Mouse (Mus musculus) retina, embryonic 14.5 days (tissue): Measurements from ENCODE around the gene Zup1.
"Not testable (repeated sequence)": the region's sequence is repeated elsewhere in the genome, so short reads cannot be mapped to it uniquely, and the experiment has no call there.

Experiments used
- DNase-seq: peaks from one replicate; pipeline ENCODE4 v3.0.0-alpha.2; 2015; ENCODE audit warnings: low spot score

Gene Zup1

GRCm38 (mm10) chr10:33950803-33951583 is at the start of gene Zup1:
TSS of gene Zup1 (minus strand) at chr10:33951269.
- DNase-seq, result peak; percentile 89

GRCm38 (mm10) chr10:33998397-33998796 is 47.3 kb upstream of the Zup1 start:
- DNase-seq, result no peak

GRCm38 (mm10) chr10:33996686-33997085 is 45.6 kb upstream of the Zup1 start:
- not testable (repeated sequence) for DNase-seq

DNA sequence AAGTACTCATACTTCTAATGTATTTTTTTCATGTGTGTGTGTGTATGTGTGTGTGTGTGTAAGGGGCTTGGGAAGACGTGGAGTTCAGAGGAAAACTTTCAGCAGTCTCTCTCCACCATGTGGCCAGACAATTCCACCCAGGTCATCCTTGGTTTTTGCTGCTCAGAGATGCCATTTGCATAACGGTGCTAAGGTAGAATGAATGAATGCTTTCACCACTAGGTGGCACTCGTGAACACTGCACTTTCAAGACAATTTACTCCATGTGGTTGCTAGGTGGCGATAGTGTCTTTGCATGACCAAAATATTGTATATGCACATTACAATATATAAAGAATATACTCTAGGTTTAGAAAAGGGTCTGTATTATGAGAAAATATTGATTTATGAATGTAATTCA is 35.7 kb upstream of the Zup1 start:
- DNase-seq, result peak; percentile 89

- DNase-seq, result no peak
Observed at GRCm38 (mm10) chr10:33974781-33975494, 23.9 kb upstream of the Zup1 start.

DNA sequence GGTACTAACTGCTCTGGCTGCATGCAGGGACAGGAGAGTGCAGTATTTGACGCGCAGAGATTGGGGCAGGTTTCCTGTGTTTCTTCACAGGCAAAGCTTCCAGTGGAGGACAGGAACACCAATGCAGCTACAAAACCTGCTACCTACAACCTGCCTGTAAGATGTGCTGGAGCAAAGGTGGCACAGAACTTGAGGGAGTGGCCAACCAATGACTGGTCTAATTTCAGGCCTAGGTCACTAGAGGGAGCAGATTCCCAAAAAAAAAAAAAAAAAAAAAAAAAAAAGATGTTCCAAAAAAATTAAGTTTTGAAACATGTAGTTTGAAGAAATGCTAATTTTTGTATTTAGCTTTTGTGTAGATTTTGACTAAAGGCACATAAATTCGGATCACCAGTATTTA is 1.4 kb upstream of the Zup1 start:
- DNase-seq, result no peak

DNA sequence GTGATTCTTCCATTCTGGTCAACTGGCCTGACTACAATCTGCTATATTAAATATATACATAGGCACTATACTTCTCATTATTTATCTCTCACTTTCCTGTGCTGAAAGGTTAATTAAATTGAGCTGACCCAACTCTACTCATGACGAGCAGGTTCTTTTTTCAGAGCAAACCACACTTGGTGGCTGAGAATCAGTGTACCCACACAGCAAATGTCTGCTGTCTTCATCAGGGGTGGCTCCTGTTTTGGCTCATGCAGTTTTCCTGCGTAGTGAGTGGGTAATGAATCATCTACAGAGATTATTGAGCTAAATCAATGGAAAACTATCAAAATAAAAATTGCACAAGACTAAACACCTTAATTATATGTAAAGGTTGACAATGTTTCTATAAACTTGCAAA is 4.7 kb downstream of the Zup1 start:
- no peak for DNase-seq

DNA sequence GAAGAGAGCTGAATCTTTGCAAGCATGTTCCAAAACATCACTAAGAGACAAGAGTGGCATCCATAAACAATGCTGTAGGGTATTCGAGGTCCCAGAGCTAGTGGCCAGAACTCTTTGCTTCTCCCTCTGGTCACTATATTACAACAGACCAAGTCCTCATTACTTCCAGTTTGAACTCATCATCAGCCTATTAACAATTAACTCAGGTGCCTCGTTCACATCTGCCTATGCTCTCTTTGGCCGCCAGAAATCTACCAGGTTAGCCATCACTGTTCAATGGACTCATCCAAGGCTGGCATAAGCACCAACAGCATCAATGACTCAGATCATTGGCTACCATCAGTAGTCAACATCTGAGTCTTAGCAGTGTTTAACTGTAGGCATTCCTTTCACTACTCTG is 5.7 kb downstream of the Zup1 start:
- no peak for DNase-seq

DNA sequence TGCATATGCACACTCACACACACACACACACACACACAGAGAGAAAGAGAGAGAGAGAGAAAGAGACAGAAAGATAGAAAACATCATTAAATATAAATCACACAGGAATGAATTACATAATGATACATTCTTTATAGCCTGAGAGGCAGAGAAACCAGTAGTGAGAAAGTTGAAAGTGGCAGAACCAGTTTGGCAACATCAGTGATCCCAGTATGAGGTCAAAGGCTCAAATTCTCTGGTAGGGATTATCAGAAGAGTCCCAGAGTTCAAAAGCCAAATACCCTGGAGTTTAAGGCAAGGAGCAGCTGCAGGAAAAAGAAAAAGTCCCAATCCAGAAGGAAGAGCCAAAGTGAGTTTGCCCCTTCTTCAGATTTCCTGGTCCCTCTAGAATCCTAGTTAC is 10.4 kb downstream of the Zup1 start:
- no peak for DNase-seq

GRCm38 (mm10) chr10:33905489-33905888 is 45.6 kb downstream of the Zup1 start:
- DNase-seq, result peak; percentile 29

DNA sequence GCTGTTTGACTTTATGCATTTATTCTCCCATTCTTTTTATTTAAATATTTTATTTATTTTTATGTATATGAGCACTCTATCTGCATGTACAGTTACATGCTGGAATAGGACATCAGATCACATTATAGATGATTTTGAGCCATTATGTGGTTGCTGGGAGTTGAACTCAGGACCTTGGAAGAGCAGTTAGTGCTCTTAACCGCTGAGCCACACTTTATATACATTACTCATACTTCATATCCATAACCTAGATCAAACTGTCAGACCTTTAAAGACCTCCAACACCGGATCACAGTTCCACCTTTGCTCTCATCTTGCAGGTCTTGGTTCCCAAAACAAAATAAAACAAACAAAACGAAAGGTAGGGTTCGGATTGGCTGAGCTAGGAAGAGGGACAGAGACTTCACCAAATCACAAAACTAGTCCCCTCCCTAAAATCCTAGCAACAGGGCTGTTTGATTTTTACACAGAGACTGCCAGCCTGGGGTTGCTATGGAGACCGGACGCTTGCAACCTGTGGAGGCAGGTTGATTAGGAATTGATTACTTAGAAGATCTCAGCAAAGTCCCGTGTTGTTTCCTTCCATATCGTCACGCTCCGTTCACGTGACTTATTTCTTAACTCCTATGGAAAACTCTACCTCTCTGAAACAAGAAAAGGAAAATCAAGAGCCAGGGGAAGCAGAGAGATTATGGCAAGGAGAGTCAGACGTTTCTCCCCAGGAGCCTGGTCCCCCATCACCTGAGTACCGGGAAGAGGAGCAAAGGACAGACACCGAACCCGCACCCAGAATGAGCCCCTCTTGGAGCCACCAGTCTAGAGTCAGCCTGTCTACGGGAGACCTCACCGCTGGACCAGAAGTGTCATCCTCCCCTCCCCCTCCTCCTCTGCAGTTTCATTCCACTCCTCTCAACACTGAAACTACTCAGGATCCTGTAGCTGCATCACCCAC is 46.3 kb downstream of the Zup1 start, which contains the start of gene Rsph4a:
Gene Rsph4a (plus strand): TSS at position 582 of the 952 bp plus-strand sequence.
- peak; percentile 74 for DNase-seq

GRCm38 (mm10) chr10:33901520-33901919 is 49.5 kb downstream of the Zup1 start:
- not testable (repeated sequence) for DNase-seq

DNA sequence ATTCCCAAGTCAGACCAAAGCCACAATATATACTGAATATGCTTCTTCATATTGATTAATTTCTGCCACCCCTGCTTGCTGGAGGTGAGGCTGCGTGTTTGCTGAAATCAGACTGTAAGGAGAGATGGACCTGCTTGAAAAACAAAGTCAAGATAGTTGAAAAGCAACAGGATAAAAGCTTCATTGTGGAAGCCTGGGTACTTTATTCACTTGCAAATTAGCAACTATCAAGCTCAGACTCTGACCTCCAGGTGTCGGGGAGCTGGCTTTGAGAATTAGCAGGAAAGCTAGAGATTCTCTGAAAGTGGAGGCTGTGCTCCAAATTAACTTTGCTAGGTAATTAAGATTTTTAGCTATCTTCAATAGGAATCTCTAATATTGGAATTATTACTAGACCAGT is 68.7 kb downstream of the Zup1 start:
- DNase-seq, result not testable (repeated sequence)

DNA sequence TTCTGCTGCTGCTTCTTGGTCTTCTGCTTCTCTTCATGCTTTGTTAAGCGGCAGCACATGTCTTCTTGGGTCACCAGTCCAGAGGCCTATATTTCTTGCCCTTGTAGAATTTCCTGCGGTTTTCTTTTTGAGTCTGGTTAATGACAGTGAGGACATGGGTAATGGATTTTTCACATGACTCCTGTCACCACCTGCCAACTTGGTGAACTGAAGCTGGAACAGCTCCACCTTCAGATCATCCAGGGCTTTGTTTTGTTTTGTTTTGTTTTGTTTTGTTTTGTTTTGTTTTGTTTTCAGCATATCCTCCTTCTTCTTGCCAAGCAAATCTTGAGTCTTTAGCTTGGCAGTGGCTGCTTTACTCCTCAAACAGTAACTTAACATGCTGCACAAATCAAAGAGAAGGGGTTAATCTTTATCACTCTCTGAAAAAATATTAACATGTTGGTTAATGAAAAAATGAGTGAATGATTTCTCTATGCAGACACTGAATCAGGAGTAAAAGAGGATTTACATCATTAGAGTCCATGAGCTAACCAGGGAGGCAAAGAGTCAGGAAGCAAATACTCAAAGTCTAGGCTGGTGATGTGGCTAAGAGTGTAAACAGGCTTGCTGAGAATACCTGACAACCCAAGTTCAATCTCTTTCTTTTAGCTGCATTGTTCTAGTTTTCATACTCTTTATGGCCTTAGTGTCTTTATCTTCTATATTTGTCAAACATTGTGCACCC is 78.2 kb downstream of the Zup1 start:
- no peak for DNase-seq

- DNase-seq, result no peak
Observed at GRCm38 (mm10) chr10:33870441-33870840, 80.6 kb downstream of the Zup1 start.
